Mouse (Mus musculus): ENCODE results near the gene Trp53i13.

The Trp53i13 gene

GRCm38 (mm10) chr11:77491123-77491501 lies 24.7 kb downstream of the Trp53i13 start:
- DNase-seq, result peak; percentile 99

DNA sequence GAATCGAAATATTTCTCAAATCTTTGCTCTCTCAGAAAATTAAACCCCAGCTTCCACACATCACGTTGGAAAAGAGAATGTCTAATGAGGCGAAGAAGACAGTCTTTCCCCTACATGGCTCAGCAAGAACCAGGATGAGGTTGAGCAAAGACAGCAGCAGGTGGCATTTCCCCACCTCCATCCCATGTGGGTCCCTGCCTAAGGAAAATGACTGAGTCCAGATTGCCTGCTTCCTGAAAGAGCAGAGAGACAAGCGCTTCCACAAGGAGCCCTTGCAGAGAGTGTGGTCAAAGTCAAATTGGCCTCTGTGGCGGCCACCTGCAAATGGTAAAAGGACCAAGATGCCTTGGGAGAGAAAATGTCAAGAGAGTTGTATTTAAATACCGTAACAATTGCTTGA lies 25.3 kb downstream of the Trp53i13 start:
- no peak for DNase-seq

GRCm38 (mm10) chr11:77489591-77490235 lies 26.1 kb downstream of the Trp53i13 start, which contains the start of gene Ankrd13b:
Gene Ankrd13b, minus strand, starts transcription at chr11:77489678.
- DNase-seq, result peak; percentile 80

DNA sequence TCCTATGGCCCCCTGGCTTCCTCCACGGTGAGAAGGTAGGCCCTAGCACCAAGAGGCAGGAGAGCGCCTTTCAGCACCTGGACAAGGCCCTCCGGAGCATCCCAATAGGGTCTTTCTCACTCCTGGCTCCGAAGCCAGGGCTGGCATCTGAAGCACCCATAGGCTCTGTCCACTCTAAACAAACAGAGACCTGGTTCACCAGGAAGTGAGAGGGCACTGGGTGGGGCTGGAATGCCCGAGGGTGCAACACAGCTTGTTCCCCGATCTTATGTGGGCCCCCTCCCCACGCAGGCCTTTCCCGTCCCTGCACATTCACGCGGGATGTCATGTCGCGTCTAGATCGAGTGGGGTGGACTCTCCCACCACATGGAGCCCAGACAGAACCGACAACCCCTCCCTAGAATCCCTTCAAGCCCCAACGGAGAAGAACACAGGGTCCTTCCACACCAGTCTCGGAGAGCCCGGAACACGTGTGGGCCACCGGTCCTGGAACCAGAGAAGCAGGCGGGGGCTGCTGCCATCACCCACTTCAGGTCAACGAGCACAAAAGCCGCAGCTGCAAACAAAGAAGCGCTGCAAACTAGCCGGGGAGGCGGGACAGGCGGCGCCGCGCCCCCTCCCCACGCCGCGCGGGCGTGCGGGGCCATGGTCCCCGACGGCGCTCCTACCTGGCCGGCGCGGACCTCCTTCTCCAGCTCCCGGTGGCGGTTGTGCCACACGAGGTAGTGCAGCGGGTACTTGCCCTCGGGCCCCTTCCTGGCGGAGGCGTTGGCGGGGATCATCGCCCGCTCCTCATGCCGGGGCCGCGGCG lies 26.8 kb downstream of the Trp53i13 start:
- DNase-seq, result peak; percentile 48

DNA sequence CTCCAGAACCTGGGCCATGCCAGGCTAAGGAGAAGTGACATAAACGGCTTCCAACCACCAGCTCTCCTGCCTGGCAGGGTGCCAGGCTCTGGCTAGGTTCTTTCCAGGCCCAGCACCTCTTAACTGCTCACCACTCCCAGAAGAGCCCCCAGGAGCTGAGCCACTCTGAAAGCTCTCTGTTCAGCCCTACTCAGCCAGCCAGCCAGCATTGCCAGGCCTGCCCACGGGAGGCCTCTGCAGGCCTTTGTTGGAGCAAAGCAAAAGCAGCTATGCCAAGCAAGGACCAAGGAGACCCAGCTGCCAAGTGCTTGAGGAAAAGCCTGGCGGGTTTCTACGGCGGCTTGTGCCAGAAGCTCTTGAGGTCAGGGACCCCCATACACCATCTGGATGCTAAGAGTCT lies 29.0 kb downstream of the Trp53i13 start:
- DNase-seq, result no peak

DNA sequence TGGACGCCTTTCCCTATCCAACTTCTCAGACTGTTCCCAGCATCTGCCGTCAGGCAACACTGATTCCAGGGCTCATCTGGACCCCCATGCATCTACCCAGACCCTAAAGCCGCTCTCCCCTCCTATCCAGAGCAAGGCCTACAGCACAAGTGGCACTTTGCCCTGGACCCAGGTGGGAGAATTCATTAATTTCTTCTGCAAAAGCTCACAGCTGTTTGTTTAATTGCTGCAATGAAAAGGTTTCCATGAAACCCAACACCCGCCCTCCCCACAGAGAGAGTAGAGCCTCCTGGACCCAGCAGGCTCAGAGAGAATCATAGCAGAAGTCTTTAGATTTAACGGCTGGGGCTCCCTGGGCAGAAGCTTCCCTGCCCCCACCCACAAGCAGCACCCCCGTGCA lies 30.6 kb downstream of the Trp53i13 start:
- DNase-seq, result no peak

GRCm38 (mm10) chr11:77483510-77484255 lies 32.1 kb downstream of the Trp53i13 start:
- no peak for DNase-seq

- DNase-seq, result no peak
Measured at GRCm38 (mm10) chr11:77483043-77483442, 32.7 kb downstream of the Trp53i13 start.

DNA sequence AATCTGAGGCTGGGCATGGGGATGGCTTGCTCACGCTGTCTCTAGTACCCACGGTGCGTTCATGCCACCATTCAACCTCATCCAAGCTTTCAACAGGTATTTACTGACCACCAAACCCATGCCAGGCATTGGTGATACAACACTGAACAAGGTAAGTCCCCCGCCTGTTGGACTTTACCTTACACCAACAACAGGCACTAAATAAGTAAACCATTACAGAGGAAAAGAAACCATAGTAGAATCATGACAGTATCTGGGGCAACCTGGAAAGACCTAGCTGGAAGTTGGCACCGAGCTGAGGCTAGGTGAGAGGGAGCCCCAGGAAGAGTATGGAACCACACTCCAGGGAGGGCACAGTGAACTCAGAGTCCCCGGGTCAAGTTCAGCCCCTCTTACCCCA lies 38.9 kb downstream of the Trp53i13 start:
- DNase-seq, result no peak

GRCm38 (mm10) chr11:77476216-77476615 lies 39.6 kb downstream of the Trp53i13 start:
- no peak for DNase-seq

- no peak for DNase-seq
Measured at GRCm38 (mm10) chr11:77472775-77473174, 43.0 kb downstream of the Trp53i13 start.

DNA sequence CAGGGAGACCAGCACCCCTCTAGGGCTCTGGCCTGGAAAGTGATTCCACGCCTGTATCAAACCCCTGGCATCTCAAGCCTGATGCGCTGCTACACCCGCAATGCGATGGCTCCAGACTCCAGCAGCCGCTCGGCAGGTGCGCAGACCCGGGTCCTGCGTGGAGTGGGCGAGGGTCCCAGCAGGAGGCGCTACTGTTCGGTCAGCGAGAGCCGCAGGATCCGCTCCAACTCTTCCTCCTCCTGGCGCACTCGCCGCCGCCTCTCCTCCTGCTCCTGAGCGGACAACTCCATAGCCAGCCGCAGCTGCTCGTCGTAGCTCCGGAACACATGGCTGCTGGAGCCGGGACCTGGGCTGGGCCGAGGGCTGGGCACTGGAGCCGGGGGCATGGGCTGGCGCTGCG lies 44.4 kb downstream of the Trp53i13 start:
- no peak for DNase-seq

DNA sequence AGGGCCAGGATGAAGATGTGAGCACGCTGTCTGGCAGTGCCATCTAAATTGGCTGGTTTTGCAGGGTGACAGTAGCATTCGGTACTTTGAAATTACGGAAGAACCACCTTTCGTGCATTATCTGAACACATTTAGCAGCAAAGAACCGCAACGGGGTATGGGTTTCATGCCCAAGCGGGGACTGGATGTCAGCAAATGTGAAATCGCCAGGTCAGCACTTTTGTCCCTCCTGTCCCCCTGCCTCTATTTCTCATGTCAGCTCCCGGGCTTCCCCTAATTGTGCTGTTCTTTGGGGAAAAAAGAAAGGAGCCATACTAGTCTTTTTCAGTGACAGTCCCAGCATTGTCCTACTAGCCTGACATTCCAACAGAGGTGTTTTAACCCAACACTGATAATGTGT lies 47.4 kb downstream of the Trp53i13 start:
- DNase-seq, result no peak

DNA sequence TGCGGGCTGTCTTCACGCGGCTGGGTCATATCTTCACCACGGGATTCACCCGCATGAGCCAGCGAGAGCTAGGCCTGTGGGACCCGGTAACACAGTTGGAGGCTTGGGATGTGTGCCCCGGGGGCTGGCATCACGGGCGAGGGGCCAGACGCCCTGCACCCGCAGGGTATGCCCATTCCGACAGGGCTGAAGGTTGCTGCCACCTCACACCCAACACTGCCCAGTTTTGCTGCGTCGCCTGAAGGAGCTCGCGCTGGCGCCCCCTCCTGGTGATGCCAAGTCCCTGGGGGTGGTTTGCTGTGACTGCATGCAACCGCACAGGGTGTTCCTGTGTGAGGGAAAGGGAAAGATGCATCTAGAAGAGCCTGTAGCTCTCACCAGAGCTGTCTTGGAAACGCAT lies 48.0 kb downstream of the Trp53i13 start:
- DNase-seq, result peak; percentile 88

DNA sequence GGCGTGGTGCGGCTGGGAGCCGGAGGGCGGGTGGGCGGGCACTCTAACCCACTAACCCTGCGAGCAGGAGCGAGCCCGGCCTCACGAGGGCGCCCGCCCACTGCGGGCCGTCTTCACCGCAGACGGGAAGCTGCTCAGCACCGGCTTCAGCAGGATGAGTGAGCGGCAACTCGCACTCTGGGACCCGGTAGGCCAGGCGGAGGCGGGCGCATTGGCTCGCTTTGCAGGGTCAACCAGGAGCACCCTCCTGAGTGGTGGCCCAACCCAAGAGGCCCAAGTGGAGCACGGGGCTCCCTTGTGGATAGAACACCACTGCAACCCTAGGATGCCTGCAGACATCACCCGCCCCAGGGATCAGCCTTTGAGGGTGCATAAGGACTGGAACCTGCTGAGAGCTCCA lies 48.6 kb downstream of the Trp53i13 start:
- peak; percentile 58 for DNase-seq

DNA sequence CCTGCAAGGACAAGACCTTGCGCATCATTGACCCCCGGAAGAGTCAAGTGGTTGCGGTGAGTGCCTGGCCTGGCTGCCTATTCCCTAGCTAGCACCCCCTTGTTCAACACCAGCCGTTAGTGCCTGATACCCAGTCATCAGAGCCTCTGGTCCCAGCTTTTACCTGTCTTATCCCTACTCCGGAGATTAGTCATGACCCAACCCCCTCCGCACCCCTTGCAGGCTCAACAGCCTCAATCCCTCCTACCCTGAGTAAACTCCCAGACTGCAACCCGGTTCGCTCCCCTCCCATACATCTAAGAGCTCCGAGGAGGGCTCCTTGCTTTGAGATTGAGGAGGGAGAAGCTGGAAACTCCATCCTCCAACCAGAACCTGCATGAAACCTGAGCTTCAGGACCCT lies 49.2 kb downstream of the Trp53i13 start:
- no peak for DNase-seq

GRCm38 (mm10) chr11:77465111-77465510 lies 50.7 kb downstream of the Trp53i13 start:
- DNase-seq, result no peak

GRCm38 (mm10) chr11:77464684-77465083 lies 51.1 kb downstream of the Trp53i13 start:
- DNase-seq, result no peak

GRCm38 (mm10) chr11:77463786-77464185 lies 52.0 kb downstream of the Trp53i13 start:
- no peak for DNase-seq

- no peak for DNase-seq
Measured at GRCm38 (mm10) chr11:77463101-77463445, 52.7 kb downstream of the Trp53i13 start.

DNA sequence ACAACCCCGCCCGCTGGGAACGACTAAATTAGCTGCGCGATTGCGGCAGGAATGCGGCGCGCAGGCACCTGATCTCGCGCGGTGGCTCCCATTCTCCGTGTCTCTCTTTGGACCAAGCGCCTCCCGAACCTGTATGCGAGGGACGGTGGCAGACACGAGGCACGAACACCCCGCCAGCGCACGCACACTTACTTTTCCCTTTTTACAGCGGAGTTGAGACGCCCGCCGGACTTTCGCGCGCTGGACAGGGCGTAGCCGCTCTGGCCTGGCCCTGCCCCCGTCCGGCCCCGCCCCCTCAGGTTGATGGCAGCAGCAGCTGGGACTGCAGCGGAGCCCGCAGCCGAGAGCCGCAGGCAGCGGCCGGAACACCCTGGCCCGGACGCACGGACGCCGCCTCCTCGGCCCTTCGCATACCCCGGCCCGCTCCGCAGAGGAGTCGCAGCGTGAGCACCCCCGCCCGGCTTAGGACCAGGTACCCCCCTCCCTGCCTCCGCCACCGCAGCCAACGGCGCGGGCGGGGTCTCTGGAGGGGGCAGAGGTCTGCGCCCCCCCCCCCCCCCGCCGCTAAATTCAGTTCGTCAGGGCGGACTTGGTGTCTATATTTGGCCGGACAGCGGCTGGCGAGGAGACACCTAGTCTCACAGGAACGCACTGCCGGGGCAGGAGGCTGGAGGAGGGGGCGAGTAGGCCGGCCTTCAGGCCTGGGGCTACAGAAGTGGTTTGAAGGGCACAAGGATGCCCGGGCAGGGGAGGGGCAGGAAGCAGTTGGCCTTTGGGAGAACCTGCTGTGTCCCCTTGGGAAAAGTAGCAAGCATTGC lies 53.3 kb downstream of the Trp53i13 start, which contains the start of gene Coro6:
Gene Coro6 (plus strand): TSS at position 129 of the 818 bp plus-strand sequence.
- peak; percentile 32 for DNase-seq

- DNase-seq, result no peak
Measured at GRCm38 (mm10) chr11:77461856-77462255, 53.9 kb downstream of the Trp53i13 start.

All from right cerebral cortex, postnatal 4 days (tissue).